Mouse (Mus musculus) forebrain, embryonic 14.5 days (tissue): Measurements from ENCODE around the gene Fgf14. TPM values are rescaled to one million over a fixed set of nuclear protein-coding genes. Genes with fewer than 3 reads are reported as not detected.
"Not testable (repeated sequence)": the region's sequence is repeated elsewhere in the genome, so short reads cannot be mapped to it uniquely, and the experiment has no call there.

ENCODE experiments used
- ATAC-seq: fragments of 200-750 bp; cut with Nextera tagmentation; 2 replicates; pipeline ENCODE4 v1.8.0; 2017; ENCODE audit warnings: mild to moderate bottlenecking, moderate library complexity
- DNase-seq: peaks from one replicate; pipeline ENCODE4 v3.0.0-alpha.2; 2015; ENCODE audit warnings: low spot score
- H3K27ac ChIP-seq: fragments of 300-500 bp; sonication (generic); 2 replicates; pipeline ENCODE4 v1.5.1; 2014; ENCODE audit warnings: low read depth, mild to moderate bottlenecking, control low read depth, low read length, moderate library complexity
- H3K27me3 ChIP-seq: fragments of 300-500 bp; sonication (generic); replicated peaks from 2 replicates; pipeline ENCODE4 v1.6.1; 2014; ENCODE audit warnings: low read length, control low read depth, mixed read lengths; ENCODE audit not compliant: control insufficient read depth, insufficient read depth
- H3K36me3 ChIP-seq: fragments of 300-500 bp; sonication (generic); 2 replicates; pipeline ENCODE4 v1.6.1; 2014; ENCODE audit warnings: low read length, control low read depth; ENCODE audit not compliant: control insufficient read depth, insufficient read depth
- H3K4me1 ChIP-seq: fragments of 300-500 bp; sonication (generic); 2 replicates; pipeline ENCODE4 v1.6.1; 2014; ENCODE audit warnings: antibody characterized with exemption, low read length, control low read depth; ENCODE audit not compliant: control insufficient read depth, insufficient read depth
- H3K4me2 ChIP-seq: fragments of 300-500 bp; sonication (generic); 2 replicates; pipeline ENCODE4 v1.6.1; 2014; ENCODE audit warnings: mild to moderate bottlenecking, control low read depth, low read length
- H3K4me3 ChIP-seq: fragments of 300-500 bp; sonication (generic); 2 replicates; pipeline ENCODE4 v1.5.1; 2014; ENCODE audit warnings: low read depth, low read length, control low read depth
- H3K9ac ChIP-seq: fragments of 300-500 bp; sonication (generic); 2 replicates; pipeline ENCODE4 v1.6.1; 2014; ENCODE audit warnings: mild to moderate bottlenecking, low read length, control low read depth, moderate library complexity
- H3K9me3 ChIP-seq: fragments of 300-500 bp; sonication (generic); replicated peaks from 2 replicates; pipeline ENCODE4 v1.6.1; 2016; ENCODE audit warnings: low read length, control low read depth, mixed read lengths; ENCODE audit not compliant: control insufficient read depth
- WGBS: fragments of 180-500 bp; shearing (Covaris S2); extraction: QIAGEN DNeasy Blood & Tissue Kit; methylation state at CpG from one replicate; pipeline ENCODE4 v1.1.7; 2014; 5-methylcytosine and 5-hydroxymethylcytosine counted together
- polyA plus RNA-seq: library from polyadenylated mRNA; unstranded; fragments of >200 nt; fragmentation: Nextera tagmentation; extraction: Ambion mirVana; gene quantifications from 2 replicates; pipeline ENCODE4 v1.2.1, GENCODE M21; 2014

Fgf14 gene
- polyA plus RNA-seq, 1 experiment from 2014 or later: 18.9 TPM

- WGBS: 70% methylated on average over 1 of the region's 1 CpGs
- ATAC-seq: no peak
These were observed 636.3 kb downstream of the Fgf14 start for GRCm38 (mm10) chr14:124040651-124041050.

GRCm38 (mm10) chr14:124037434-124037833 lies 639.5 kb downstream of the Fgf14 start:
- WGBS: 56% methylated on average over 4 of the region's 4 CpGs
- Histone ChIP-seq H3K4me2 (no peak overlapping the region), H3K4me1 (peaks cover 6% of the 10 kb centered on the region; the same call in 1 of the 2 replicates), H3K9ac (no peak overlapping the region), H3K27me3 (no peaks in the 10 kb centered on the region), H3K9me3 (no peaks in the 10 kb centered on the region), H3K36me3 (no peaks in the 10 kb centered on the region), H3K4me3 (no peak overlapping the region), H3K27ac (no peak overlapping the region)
- ATAC-seq (no peak), DNase-seq (no peak)

More at GRCm38 (mm10) chr14:124040651-124041050, 636.3 kb downstream of the Fgf14 start:
- Histone ChIP-seq H3K4me1 (peaks cover 6% of the 10 kb centered on the region; the same call in 1 of the 2 replicates), H3K27me3 (no peaks in the 10 kb centered on the region), H3K9ac (no peak overlapping the region), H3K9me3 (no peaks in the 10 kb centered on the region), H3K4me2 (no peak overlapping the region), H3K27ac (no peak overlapping the region), H3K4me3 (no peak overlapping the region), H3K36me3 (no peaks in the 10 kb centered on the region)
- no peak for DNase-seq

- Histone ChIP-seq H3K4me3 (no peak overlapping the region), H3K36me3 (no peaks in the 10 kb centered on the region), H3K9ac (no peak overlapping the region), H3K27ac (no peak overlapping the region), H3K27me3 (no peaks in the 10 kb centered on the region), H3K4me2 (no peak overlapping the region), H3K4me1 (peaks cover 6% of the 10 kb centered on the region; the same call in 1 of the 2 replicates), H3K9me3 (no peaks in the 10 kb centered on the region)
- peak; percentile 55 for ATAC-seq
- DNase-seq: peak; percentile 55
- 4% methylated on average over 1 of the region's 1 CpGs for WGBS
These were observed 640.2 kb downstream of the Fgf14 start for GRCm38 (mm10) chr14:124036575-124037205.

GRCm38 (mm10) chr14:124033302-124033701 lies 643.6 kb downstream of the Fgf14 start:
- not testable (repeated sequence) for DNase-seq, H3K4me2 ChIP-seq, H3K27me3 ChIP-seq, H3K4me3 ChIP-seq, H3K36me3 ChIP-seq, H3K27ac ChIP-seq, ATAC-seq, H3K4me1 ChIP-seq, H3K9ac ChIP-seq, H3K9me3 ChIP-seq
- 37% methylated on average over 3 of the region's 3 CpGs for WGBS

- ATAC-seq: no peak
- no peak overlapping the region for H3K9ac ChIP-seq
- H3K4me3 ChIP-seq: no peak overlapping the region
- H3K36me3 ChIP-seq: no peaks in the 10 kb centered on the region
- no peaks in the 10 kb centered on the region for H3K9me3 ChIP-seq
- H3K27me3 ChIP-seq: no peaks in the 10 kb centered on the region
- no peaks in the 10 kb centered on the region for H3K4me1 ChIP-seq
- no peak overlapping the region for H3K4me2 ChIP-seq
- 90% methylated on average over 1 of the region's 1 CpGs for WGBS
- no peak for DNase-seq
- H3K27ac ChIP-seq: no peak overlapping the region
These were observed 648.8 kb downstream of the Fgf14 start for GRCm38 (mm10) chr14:124027886-124028670.

GRCm38 (mm10) chr14:123990591-123991195 lies 686.2 kb downstream of the Fgf14 start:
- Histone ChIP-seq H3K9me3 (no peaks in the 10 kb centered on the region), H3K27me3 (no peaks in the 10 kb centered on the region), H3K4me1 (no peaks in the 10 kb centered on the region), H3K36me3 (no peaks in the 10 kb centered on the region), H3K27ac (no peak overlapping the region), H3K4me2 (no peak overlapping the region), H3K9ac (no peak overlapping the region), H3K4me3 (no peak overlapping the region)
- WGBS: 81% methylated on average over 2 of the region's 2 CpGs
- DNase-seq: no peak
- no peak for ATAC-seq

GRCm38 (mm10) chr14:123967996-123968395 lies 708.9 kb downstream of the Fgf14 start:
- Histone ChIP-seq H3K4me1 (no peaks in the 10 kb centered on the region), H3K4me2 (no peak overlapping the region), H3K36me3 (no peaks in the 10 kb centered on the region), H3K9ac (no peak overlapping the region), H3K27me3 (no peaks in the 10 kb centered on the region), H3K9me3 (no peaks in the 10 kb centered on the region), H3K4me3 (no peak overlapping the region), H3K27ac (no peak overlapping the region)
- ATAC-seq (no peak), DNase-seq (peak; percentile 33)
- WGBS: 91% methylated on average over 6 of the region's 6 CpGs

- Histone ChIP-seq H3K27ac (no peak overlapping the region), H3K27me3 (no peaks in the 10 kb centered on the region), H3K36me3 (no peaks in the 10 kb centered on the region), H3K4me1 (no peaks in the 10 kb centered on the region), H3K9me3 (no peaks in the 10 kb centered on the region), H3K4me2 (no peak overlapping the region), H3K4me3 (no peak overlapping the region), H3K9ac (no peak overlapping the region)
- 69% methylated on average over 2 of the region's 2 CpGs for WGBS
- DNase-seq: no peak
- no peak for ATAC-seq
These were observed 710.4 kb downstream of the Fgf14 start for GRCm38 (mm10) chr14:123966531-123966930.
